Mouse (Mus musculus) c-Kit-negative CD71-positive TER-119-positive erythroid progenitor cells, embryonic 14.5 days (primary cell): Measurements from ENCODE around the gene Phldb1.

Experiments
- DNase-seq: peaks from one replicate; pipeline ENCODE4 v3.0.0-alpha.2; 2013; ENCODE audit warnings: low read depth, low spot score

The Phldb1 gene

GRCm38 (mm10) chr9:44708925-44709324 is 26.1 kb downstream of the Phldb1 start:
- no peak for DNase-seq

GRCm38 (mm10) chr9:44708429-44708765 is 26.6 kb downstream of the Phldb1 start:
- no peak for DNase-seq

GRCm38 (mm10) chr9:44707749-44708428 is 27.1 kb downstream of the Phldb1 start:
- no peak for DNase-seq

GRCm38 (mm10) chr9:44699730-44700129 is 35.3 kb downstream of the Phldb1 start:
- DNase-seq, result no peak

- DNase-seq, result no peak
Observed at GRCm38 (mm10) chr9:44699196-44699595, 35.8 kb downstream of the Phldb1 start.

- no peak for DNase-seq
Observed at GRCm38 (mm10) chr9:44697866-44698265, 37.1 kb downstream of the Phldb1 start.

GRCm38 (mm10) chr9:44693071-44693470 is 41.9 kb downstream of the Phldb1 start:
- no peak for DNase-seq

GRCm38 (mm10) chr9:44691671-44692520 is 43.1 kb downstream of the Phldb1 start:
- no peak for DNase-seq

- no peak for DNase-seq
Observed at GRCm38 (mm10) chr9:44690641-44691040, 44.4 kb downstream of the Phldb1 start.

GRCm38 (mm10) chr9:44688013-44688412 is 47.0 kb downstream of the Phldb1 start:
- no peak for DNase-seq

- DNase-seq, result no peak
Observed at GRCm38 (mm10) chr9:44686638-44687037, 48.4 kb downstream of the Phldb1 start.

- peak; percentile 35 for DNase-seq
Observed at GRCm38 (mm10) chr9:44685346-44686330, 49.4 kb downstream of the Phldb1 start.

- no peak for DNase-seq
Observed at GRCm38 (mm10) chr9:44683046-44683445, 52.0 kb downstream of the Phldb1 start.

- DNase-seq, result no peak
Observed at GRCm38 (mm10) chr9:44679565-44679964, 55.4 kb downstream of the Phldb1 start.

- no peak for DNase-seq
Observed at GRCm38 (mm10) chr9:44678288-44678871, 56.6 kb downstream of the Phldb1 start.

- no peak for DNase-seq
Observed at GRCm38 (mm10) chr9:44673005-44673404, 62.0 kb downstream of the Phldb1 start, which contains the start of gene Treh. Treh (plus strand) TSS chr9:44673233.

- DNase-seq, result no peak
Observed at GRCm38 (mm10) chr9:44672291-44672865, 62.6 kb downstream of the Phldb1 start.

GRCm38 (mm10) chr9:44671416-44671815 is 63.6 kb downstream of the Phldb1 start:
- DNase-seq, result no peak

GRCm38 (mm10) chr9:44663706-44664105 is 71.3 kb downstream of the Phldb1 start:
- no peak for DNase-seq

GRCm38 (mm10) chr9:44655098-44656066 is 79.6 kb downstream of the Phldb1 start:
- peak; percentile 33 for DNase-seq
